Mouse (Mus musculus) neural tube, embryonic 14.5 days (tissue): ENCODE measurements at regions not wholly inside any gene's neighbourhood (a gene's known extent, or its start where the extent isn't known, plus 50 kb on each side); places are given as distances from the start of the nearest gene placed in this dataset.

ENCODE experiments used
- ATAC-seq: fragments of 200-750 bp; cut with Nextera tagmentation; 2 replicates; pipeline ENCODE4 v1.8.0; 2017; ENCODE audit warnings: low read depth, mild to moderate bottlenecking, moderate TSS enrichment, moderate library complexity
- H3K27ac ChIP-seq: fragments of 300-500 bp; sonication (generic); 2 replicates; pipeline ENCODE4 v1.5.1; 2014; ENCODE audit warnings: low read depth, mild to moderate bottlenecking, control low read depth, low read length, moderate library complexity, mixed read lengths
- H3K27me3 ChIP-seq: fragments of 300-500 bp; sonication (generic); 2 replicates; pipeline ENCODE4 v1.6.1; 2014; ENCODE audit warnings: low read length; ENCODE audit not compliant: control insufficient read depth, insufficient read depth
- H3K36me3 ChIP-seq: fragments of 300-500 bp; sonication (generic); 2 replicates; pipeline ENCODE4 v1.6.1; 2014; ENCODE audit warnings: low read length, mixed read lengths; ENCODE audit not compliant: control insufficient read depth, insufficient read depth
- H3K4me1 ChIP-seq: fragments of 300-500 bp; sonication (generic); 2 replicates; pipeline ENCODE4 v1.6.1; 2014; ENCODE audit warnings: low read length; ENCODE audit not compliant: control insufficient read depth, insufficient read depth
- H3K4me2 ChIP-seq: fragments of 300-500 bp; sonication (generic); 2 replicates; pipeline ENCODE4 v1.6.1; 2014; ENCODE audit warnings: mild to moderate bottlenecking, low read depth, low read length, control low read depth
- H3K4me3 ChIP-seq: fragments of 300-500 bp; sonication (generic); 2 replicates; pipeline ENCODE4 v1.5.1; 2014; ENCODE audit warnings: low read depth, low read length, control low read depth, mixed read lengths
- H3K9ac ChIP-seq: fragments of 300-500 bp; sonication (generic); replicated peaks from 2 replicates; pipeline ENCODE4 v1.6.1; 2014; ENCODE audit warnings: low read depth, mild to moderate bottlenecking, control low read depth, low read length, mixed read lengths
- H3K9me3 ChIP-seq: fragments of 300-500 bp; sonication (generic); 2 replicates; pipeline ENCODE4 v1.6.1; 2016; ENCODE audit warnings: low read length; ENCODE audit not compliant: control insufficient read depth
- WGBS: fragments of 180-500 bp; shearing (Covaris S2); extraction: QIAGEN DNeasy Blood & Tissue Kit; methylation state at CpG from one replicate; pipeline ENCODE4 v1.1.7; 2014; 5-methylcytosine and 5-hydroxymethylcytosine counted together

GRCm38 (mm10) chr15:51469895-51470294 lies 2414.8 kb upstream of the Gm7489 start:
- no peaks in the 10 kb centered on the region for H3K27me3 ChIP-seq
- H3K4me3 ChIP-seq = no peak overlapping the region
- no peaks in the 10 kb centered on the region for H3K9me3 ChIP-seq
- H3K4me1 ChIP-seq = no peaks in the 10 kb centered on the region
- H3K9ac ChIP-seq = no peak overlapping the region
- WGBS = 83% methylated on average over 3 of the region's 3 CpGs
- no peak overlapping the region for H3K4me2 ChIP-seq
- no peaks in the 10 kb centered on the region for H3K36me3 ChIP-seq
- ATAC-seq = no peak
- no peak overlapping the region for H3K27ac ChIP-seq

DNA sequence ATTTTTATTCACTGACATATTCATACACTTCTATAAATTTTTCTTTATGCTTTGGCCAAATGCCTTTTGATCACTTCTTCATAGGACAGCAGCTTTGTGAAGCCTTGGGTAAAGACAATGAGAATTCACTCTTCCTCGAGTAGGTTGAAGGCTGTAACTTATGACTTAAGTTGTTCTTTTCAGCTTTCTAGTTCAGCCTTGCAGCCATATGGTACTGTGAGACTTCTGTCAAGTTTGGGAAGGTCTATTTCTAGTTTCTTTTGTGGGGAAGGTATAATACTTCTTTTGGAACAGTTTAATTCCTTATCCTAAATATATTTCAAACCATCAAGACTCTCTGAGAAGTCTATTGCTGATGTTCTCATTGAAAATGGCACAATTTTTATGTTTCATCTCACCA lies 2413.6 kb upstream of the Gm7489 start:
- no peaks in the 10 kb centered on the region for H3K4me1 ChIP-seq
- H3K9me3 ChIP-seq = no peaks in the 10 kb centered on the region
- H3K4me3 ChIP-seq = no peak overlapping the region
- 72% methylated on average over 1 of the region's 1 CpGs for WGBS
- no peak for ATAC-seq
- no peaks in the 10 kb centered on the region for H3K27me3 ChIP-seq
- H3K27ac ChIP-seq = no peak overlapping the region
- no peak overlapping the region for H3K9ac ChIP-seq
- H3K36me3 ChIP-seq = no peaks in the 10 kb centered on the region
- no peak overlapping the region for H3K4me2 ChIP-seq

GRCm38 (mm10) chr15:51472049-51472448 lies 2412.7 kb upstream of the Gm7489 start:
- no peak overlapping the region for H3K9ac ChIP-seq
- no peaks in the 10 kb centered on the region for H3K36me3 ChIP-seq
- no peak overlapping the region for H3K4me2 ChIP-seq
- no peaks in the 10 kb centered on the region for H3K9me3 ChIP-seq
- no peaks in the 10 kb centered on the region for H3K4me1 ChIP-seq
- H3K27ac ChIP-seq = no peak overlapping the region
- 91% methylated on average over 2 of the region's 2 CpGs for WGBS
- H3K27me3 ChIP-seq = no peaks in the 10 kb centered on the region
- ATAC-seq = no peak
- no peak overlapping the region for H3K4me3 ChIP-seq

- no peaks in the 10 kb centered on the region for H3K9me3 ChIP-seq
- H3K27ac ChIP-seq = no peak overlapping the region
- no peaks in the 10 kb centered on the region for H3K27me3 ChIP-seq
- no peak for ATAC-seq
- H3K4me2 ChIP-seq = no peak overlapping the region
- H3K9ac ChIP-seq = no peak overlapping the region
- H3K4me1 ChIP-seq = no peaks in the 10 kb centered on the region
- H3K36me3 ChIP-seq = no peaks in the 10 kb centered on the region
- 89% methylated on average over 4 of the region's 4 CpGs for WGBS
- H3K4me3 ChIP-seq = no peak overlapping the region
Observed at GRCm38 (mm10) chr15:51481856-51482255, 2402.8 kb upstream of the Gm7489 start.

DNA sequence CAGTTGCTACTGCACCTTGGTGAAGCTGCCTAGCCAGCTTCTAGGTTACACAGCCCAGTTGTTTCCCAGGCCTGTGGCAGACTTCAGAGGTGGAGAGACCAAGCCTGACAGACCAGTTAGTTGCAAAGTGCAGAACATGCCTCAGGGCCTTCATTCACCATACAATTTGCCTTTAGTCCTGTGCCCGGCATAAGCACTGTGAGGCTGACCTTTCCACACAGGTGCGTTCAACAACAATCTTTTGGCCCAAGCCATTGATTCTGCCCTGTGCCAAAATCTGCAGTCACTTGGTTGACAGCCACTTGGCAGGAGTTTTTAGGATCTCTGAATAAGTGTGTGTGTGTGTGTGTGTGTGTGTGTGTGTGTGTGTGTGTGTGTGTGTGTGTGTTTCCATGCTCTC lies 2400.5 kb upstream of the Gm7489 start:
- 87% methylated on average over 2 of the region's 2 CpGs for WGBS
- H3K9ac ChIP-seq = no peak overlapping the region
- H3K36me3 ChIP-seq = no peaks in the 10 kb centered on the region
- no peak overlapping the region for H3K27ac ChIP-seq
- H3K9me3 ChIP-seq = no peaks in the 10 kb centered on the region
- H3K4me3 ChIP-seq = no peak overlapping the region
- no peak for ATAC-seq
- H3K4me2 ChIP-seq = no peak overlapping the region
- no peaks in the 10 kb centered on the region for H3K27me3 ChIP-seq
- H3K4me1 ChIP-seq = no peaks in the 10 kb centered on the region

GRCm38 (mm10) chr15:51485554-51485953 lies 2399.2 kb upstream of the Gm7489 start:
- Histone ChIP-seq H3K4me3 (no peak overlapping the region), H3K36me3 (no peaks in the 10 kb centered on the region), H3K9me3 (no peaks in the 10 kb centered on the region), H3K9ac (no peak overlapping the region), H3K27ac (no peak overlapping the region), H3K4me1 (no peaks in the 10 kb centered on the region), H3K4me2 (no peak overlapping the region), H3K27me3 (no peaks in the 10 kb centered on the region)
- 89% methylated on average over 2 of the region's 2 CpGs for WGBS
- ATAC-seq = no peak

DNA sequence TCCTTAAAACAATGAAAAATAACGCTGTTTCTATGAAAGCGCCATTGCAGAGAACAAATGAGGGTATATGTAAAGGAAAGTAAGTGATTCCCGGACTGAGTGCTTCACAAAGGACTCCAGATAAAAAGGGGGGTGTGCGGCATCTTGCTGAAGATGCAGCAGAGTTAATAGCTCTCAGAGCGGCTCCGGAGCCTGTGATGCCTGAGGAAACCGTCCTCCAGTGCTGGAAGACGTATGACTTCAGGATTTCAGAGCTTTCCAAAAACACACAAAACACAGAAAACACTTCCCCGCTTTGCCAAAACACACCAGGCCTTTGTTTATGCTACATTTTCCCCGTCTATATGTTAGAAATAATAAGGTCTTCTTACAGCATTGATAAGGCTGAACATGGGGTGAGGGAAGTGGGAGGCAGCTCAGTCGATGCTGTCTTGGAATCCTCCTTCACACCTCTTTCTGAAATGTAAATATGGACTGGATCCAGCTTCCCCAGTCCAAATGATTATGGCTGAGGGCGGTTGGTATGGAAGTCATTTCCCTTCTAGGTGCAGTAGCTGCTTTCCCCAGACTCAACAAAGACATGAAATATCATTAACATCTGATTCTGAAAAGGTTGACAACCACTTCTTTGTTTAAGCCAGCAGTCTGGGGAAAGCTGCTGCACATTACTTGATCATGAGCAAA lies 2382.5 kb upstream of the Gm7489 start:
- H3K4me2 ChIP-seq = no peak overlapping the region
- H3K27me3 ChIP-seq = no peaks in the 10 kb centered on the region
- no peaks in the 10 kb centered on the region for H3K4me1 ChIP-seq
- WGBS = 78% methylated on average over 12 of the region's 12 CpGs
- H3K9ac ChIP-seq = no peak overlapping the region
- H3K36me3 ChIP-seq = no peaks in the 10 kb centered on the region
- no peaks in the 10 kb centered on the region for H3K9me3 ChIP-seq
- no peak for ATAC-seq
- no peak overlapping the region for H3K4me3 ChIP-seq
- no peak overlapping the region for H3K27ac ChIP-seq

GRCm38 (mm10) chr15:51502742-51503270 lies 2381.9 kb upstream of the Gm7489 start:
- H3K9ac ChIP-seq = no peak overlapping the region
- 69% methylated on average over 10 of the region's 10 CpGs for WGBS
- H3K27me3 ChIP-seq = no peaks in the 10 kb centered on the region
- H3K4me1 ChIP-seq = no peaks in the 10 kb centered on the region
- H3K4me3 ChIP-seq = no peak overlapping the region
- no peak overlapping the region for H3K27ac ChIP-seq
- no peaks in the 10 kb centered on the region for H3K36me3 ChIP-seq
- no peak overlapping the region for H3K4me2 ChIP-seq
- no peaks in the 10 kb centered on the region for H3K9me3 ChIP-seq
- no peak for ATAC-seq

- Histone ChIP-seq H3K4me3 (no peak overlapping the region), H3K4me1 (no peaks in the 10 kb centered on the region), H3K9me3 (no peaks in the 10 kb centered on the region), H3K9ac (no peak overlapping the region), H3K27ac (no peak overlapping the region), H3K36me3 (no peaks in the 10 kb centered on the region), H3K4me2 (no peak overlapping the region), H3K27me3 (no peaks in the 10 kb centered on the region)
- no peak for ATAC-seq
- WGBS = 48% methylated on average over 8 of the region's 8 CpGs
Observed at GRCm38 (mm10) chr15:51503341-51503740, 2381.4 kb upstream of the Gm7489 start.
